Mouse (Mus musculus) stomach, embryonic 16.5 days (tissue): ENCODE data around the gene Vmn1r56. TPM values are rescaled to one million over a fixed set of nuclear protein-coding genes. Genes with fewer than 3 reads are reported as not detected.
"Not testable (repeated sequence)": the region's sequence is repeated elsewhere in the genome, so short reads cannot be mapped to it uniquely, and the experiment has no call there.

Source experiments
- ATAC-seq: fragments of 200-750 bp; cut with Nextera tagmentation; 2 replicates; pipeline ENCODE4 v1.8.0; 2017; ENCODE audit warnings: moderate number of reproducible peaks, moderate TSS enrichment; ENCODE audit not compliant: insufficient read depth, low FRiP score
- H3K27ac ChIP-seq: fragments of 300-500 bp; sonication (generic); 2 replicates; pipeline ENCODE4 v1.5.1; 2014; ENCODE audit warnings: low read length
- H3K27me3 ChIP-seq: fragments of 300-500 bp; sonication (generic); 2 replicates; pipeline ENCODE4 v1.6.1; 2014; ENCODE audit warnings: low read length, control low read depth, mixed read lengths; ENCODE audit not compliant: control insufficient read depth, insufficient read depth
- H3K36me3 ChIP-seq: fragments of 300-500 bp; sonication (generic); 2 replicates; pipeline ENCODE4 v1.6.1; 2014; ENCODE audit warnings: low read length; ENCODE audit not compliant: control insufficient read depth, insufficient read depth
- H3K4me1 ChIP-seq: fragments of 300-500 bp; sonication (generic); 2 replicates; pipeline ENCODE4 v1.6.1; 2014; ENCODE audit warnings: low read length, control low read depth, mixed read lengths; ENCODE audit not compliant: control insufficient read depth, insufficient read depth
- H3K4me2 ChIP-seq: fragments of 300-500 bp; sonication (generic); 2 replicates; pipeline ENCODE4 v1.6.1; 2014; ENCODE audit warnings: low read depth, low read length, mixed read lengths
- H3K4me3 ChIP-seq: fragments of 300-500 bp; sonication (generic); replicated peaks from 2 replicates; pipeline ENCODE4 v1.5.1; 2014; ENCODE audit warnings: mild to moderate bottlenecking, low read length
- H3K9ac ChIP-seq: fragments of 300-500 bp; sonication (generic); 2 replicates; pipeline ENCODE4 v1.6.1; 2014; ENCODE audit warnings: low read length
- H3K9me3 ChIP-seq: fragments of 300-500 bp; sonication (generic); replicated peaks from 2 replicates; pipeline ENCODE4 v1.6.1; 2016; ENCODE audit warnings: low read length, control low read depth; ENCODE audit not compliant: control insufficient read depth
- WGBS: fragments of 180-500 bp; shearing (Covaris S2); extraction: QIAGEN DNeasy Blood & Tissue Kit; methylation state at CpG from one replicate; pipeline ENCODE4 v1.1.7; 2014; 5-methylcytosine and 5-hydroxymethylcytosine counted together
- polyA plus RNA-seq: library from polyadenylated mRNA; unstranded; fragments of >200 nt; fragmentation: Nextera tagmentation; extraction: Ambion mirVana; gene quantifications from 2 replicates; pipeline ENCODE4 v1.2.1, GENCODE M21; 2015

Vmn1r56 gene
- not detected in 2 replicates for polyA plus RNA-seq

DNA sequence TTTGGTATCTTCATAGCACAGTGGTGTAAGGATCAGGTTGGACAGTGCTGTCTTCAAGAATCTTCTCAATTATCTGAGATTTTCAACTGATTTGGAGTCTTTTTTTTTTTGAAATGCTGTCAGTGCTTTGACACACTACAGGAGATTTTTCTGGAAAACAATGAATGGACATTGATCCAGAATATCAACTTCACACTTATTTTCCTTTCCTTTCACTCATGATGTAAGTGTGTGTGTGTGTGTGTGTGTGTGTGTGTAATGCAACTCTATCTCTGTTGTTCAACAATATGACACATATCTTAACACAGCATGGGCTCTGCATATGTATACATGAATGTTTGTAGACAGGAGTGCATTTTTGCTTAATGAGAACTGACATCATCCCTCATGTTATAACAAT lies at the start of gene Vmn1r56:
Gene Vmn1r56 (minus strand): TSS at position 101 of the 400 bp plus-strand sequence.
- not testable (repeated sequence) for ATAC-seq, H3K4me1 ChIP-seq

DNA sequence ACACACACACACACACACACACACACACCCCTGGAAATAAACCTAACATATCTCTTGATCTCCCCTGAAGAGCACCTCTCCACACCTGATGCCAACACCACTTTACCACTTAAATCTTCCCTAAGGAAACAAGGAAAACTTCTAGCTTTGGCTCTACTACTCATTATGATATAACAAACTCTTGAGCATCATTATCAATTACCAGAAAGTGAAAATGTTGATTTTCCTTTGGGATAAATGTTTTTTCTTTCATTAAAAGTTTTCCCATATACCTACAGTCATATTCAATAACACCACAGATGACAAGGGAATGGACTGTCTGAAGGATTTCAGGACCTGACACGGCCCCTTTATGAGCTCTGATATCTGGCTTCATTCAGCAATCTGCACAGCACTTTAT lies 21.6 kb upstream of the Vmn1r56 start, which contains the start of gene Vmn1r57:
Gene Vmn1r57 (plus strand): TSS at position 301 of the 400 bp plus-strand sequence.
- not testable (repeated sequence) for ATAC-seq, H3K4me1 ChIP-seq, H3K27me3 ChIP-seq, H3K4me3 ChIP-seq, H3K4me2 ChIP-seq, H3K36me3 ChIP-seq, H3K27ac ChIP-seq, H3K9me3 ChIP-seq, H3K9ac ChIP-seq
- WGBS = 57% methylated on average over 1 of the region's 1 CpGs

More for the DNA sequence above, at the start of gene Vmn1r56:
- not testable (repeated sequence) for H3K9ac ChIP-seq, H3K36me3 ChIP-seq, H3K4me2 ChIP-seq, H3K27ac ChIP-seq, H3K4me3 ChIP-seq, H3K9me3 ChIP-seq, H3K27me3 ChIP-seq

DNA sequence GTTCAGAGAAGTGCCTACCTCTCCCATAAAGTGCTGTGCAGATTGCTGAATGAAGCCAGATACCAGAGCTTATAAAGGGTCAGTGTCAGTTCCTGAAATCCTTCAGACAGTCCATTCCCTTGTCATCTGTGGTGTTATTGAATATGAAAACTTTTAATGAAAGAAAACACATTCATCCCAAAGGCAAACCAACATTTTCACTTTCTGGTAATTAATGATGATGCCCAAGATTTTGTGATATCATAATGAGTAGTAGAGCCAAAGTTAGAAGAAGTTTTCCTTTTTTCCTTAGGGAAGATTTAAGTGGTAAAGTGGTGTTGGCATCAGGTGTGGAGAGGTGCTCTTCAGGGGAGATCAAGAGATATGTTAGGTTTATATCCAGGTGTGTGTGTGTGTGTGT lies 47.0 kb downstream of the Vmn1r56 start, which contains the start of gene Vmn1r55:
Gene Vmn1r55 (minus strand): TSS at position 101 of the 400 bp plus-strand sequence.
- not testable (repeated sequence) for H3K27ac ChIP-seq, ATAC-seq, H3K36me3 ChIP-seq, H3K9me3 ChIP-seq, H3K4me2 ChIP-seq, H3K27me3 ChIP-seq, H3K4me1 ChIP-seq, H3K9ac ChIP-seq, H3K4me3 ChIP-seq

Other genes with a start within 250 kb of the Vmn1r56 start
- gene Sbk2, start 232.3 kb downstream of the Vmn1r56 start, polyA plus RNA-seq = 0.26 and 0.47 TPM in 2 replicates
- gene Sbk3, start 225.6 kb downstream of the Vmn1r56 start, polyA plus RNA-seq = 0.11 TPM in 1 of 2 replicates, not detected in the other
- 23.0 and 26.5 TPM in 2 replicates for gene Zfp579, start 200.6 kb downstream of the Vmn1r56 start, polyA plus RNA-seq
- gene Zfp524, start 182.3 kb downstream of the Vmn1r56 start, polyA plus RNA-seq = 17.2 and 17.5 TPM in 2 replicates
- 18.9 and 22.6 TPM in 2 replicates for gene Fiz1, start 182.1 kb downstream of the Vmn1r56 start, polyA plus RNA-seq
- gene Gm44973, start 181.3 kb downstream of the Vmn1r56 start, polyA plus RNA-seq = 0.99 and 1.3 TPM in 2 replicates
- gene Zfp865, start 176.4 kb downstream of the Vmn1r56 start, polyA plus RNA-seq = 3.7 and 4.1 TPM in 2 replicates
- gene Ccdc106, start 176.2 kb downstream of the Vmn1r56 start, polyA plus RNA-seq = 20.6 and 21.9 TPM in 2 replicates
- not detected in 2 replicates for gene 4632433K11Rik, start 162.6 kb downstream of the Vmn1r56 start, polyA plus RNA-seq
- 5.9 and 6.1 TPM in 2 replicates for gene Zfp784, start 158.3 kb downstream of the Vmn1r56 start, polyA plus RNA-seq
- 19.2 and 20.2 TPM in 2 replicates for gene Zfp580, start 145.2 kb downstream of the Vmn1r56 start, polyA plus RNA-seq
- 76.3 and 81.1 TPM in 2 replicates for gene U2af2, start 134.6 kb downstream of the Vmn1r56 start, polyA plus RNA-seq
- 50.2 and 50.4 TPM in 2 replicates for gene Epn1, start 116.5 kb downstream of the Vmn1r56 start, polyA plus RNA-seq
- gene Rfpl4, start 79.8 kb downstream of the Vmn1r56 start, polyA plus RNA-seq = not detected in 2 replicates
- gene Rasl2-9, start 70.8 kb downstream of the Vmn1r56 start, polyA plus RNA-seq = 0.40 and 0.54 TPM in 2 replicates
- not detected in 2 replicates for gene Vmn1r55, start 47.1 kb downstream of the Vmn1r56 start, polyA plus RNA-seq
- not detected in 2 replicates for gene Vmn1r57, start 21.7 kb upstream of the Vmn1r56 start, polyA plus RNA-seq
- gene Gm5065, start 153.8 kb upstream of the Vmn1r56 start, polyA plus RNA-seq = not detected in 2 replicates
- gene Nlrp2, start 154.3 kb upstream of the Vmn1r56 start, polyA plus RNA-seq = not detected in 2 replicates
- gene Vmn1r58, start 216.6 kb upstream of the Vmn1r56 start, polyA plus RNA-seq = not detected in 2 replicates